Mouse (Mus musculus) adrenal gland, adult 8-10 months (tissue): ENCODE data around the gene Mmp15. TPM values are rescaled to one million over a fixed set of nuclear protein-coding genes. Genes with fewer than 3 reads are reported as not detected.

Experiments
- DNase-seq: peaks from one replicate; pipeline ENCODE4 v3.0.0; 2022
- total RNA-seq, 4 experiments: library from RNA; stranded (reverse); gene quantifications; 2 replicates each; pipeline ENCODE4 v1.2.4; 2022

The Mmp15 gene
- total RNA-seq, result 1 to 10 TPM; 3.8 to 7.0 (median 4.5) TPM

- DNase-seq, result peak; percentile 49
These were observed at the start of gene Mmp15 for GRCm38 (mm10) chr8:95352151-95352870. Gene Mmp15 (plus strand): TSS chr8:95352268.

- DNase-seq, result no peak
These were observed 49.7 kb upstream of the Mmp15 start for GRCm38 (mm10) chr8:95302410-95302809.

DNA sequence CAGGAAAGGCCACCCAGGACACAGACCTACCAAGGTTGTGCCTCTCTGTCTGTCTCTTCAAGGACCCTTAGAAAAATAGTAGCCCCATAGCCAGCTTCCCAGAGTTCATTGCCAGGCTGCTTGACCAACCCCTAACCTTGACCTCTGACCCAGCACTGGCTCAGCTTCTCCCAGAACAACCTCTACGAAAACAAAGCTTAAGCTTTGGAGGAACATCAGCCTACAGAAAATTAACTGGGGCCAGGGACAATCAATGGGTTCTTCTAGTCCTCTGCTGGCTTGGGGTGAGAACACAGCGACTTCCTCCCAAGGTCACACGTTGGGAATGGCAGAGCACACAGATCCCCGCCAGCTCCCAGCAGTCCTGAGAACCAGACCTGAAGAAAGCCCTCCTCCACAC lies 46.5 kb upstream of the Mmp15 start:
- DNase-seq, result no peak

GRCm38 (mm10) chr8:95306431-95306830 lies 45.6 kb upstream of the Mmp15 start, which contains the start of gene Cngb1:
Gene Cngb1 (minus strand): TSS chr8:95306585.
- no peak for DNase-seq

DNA sequence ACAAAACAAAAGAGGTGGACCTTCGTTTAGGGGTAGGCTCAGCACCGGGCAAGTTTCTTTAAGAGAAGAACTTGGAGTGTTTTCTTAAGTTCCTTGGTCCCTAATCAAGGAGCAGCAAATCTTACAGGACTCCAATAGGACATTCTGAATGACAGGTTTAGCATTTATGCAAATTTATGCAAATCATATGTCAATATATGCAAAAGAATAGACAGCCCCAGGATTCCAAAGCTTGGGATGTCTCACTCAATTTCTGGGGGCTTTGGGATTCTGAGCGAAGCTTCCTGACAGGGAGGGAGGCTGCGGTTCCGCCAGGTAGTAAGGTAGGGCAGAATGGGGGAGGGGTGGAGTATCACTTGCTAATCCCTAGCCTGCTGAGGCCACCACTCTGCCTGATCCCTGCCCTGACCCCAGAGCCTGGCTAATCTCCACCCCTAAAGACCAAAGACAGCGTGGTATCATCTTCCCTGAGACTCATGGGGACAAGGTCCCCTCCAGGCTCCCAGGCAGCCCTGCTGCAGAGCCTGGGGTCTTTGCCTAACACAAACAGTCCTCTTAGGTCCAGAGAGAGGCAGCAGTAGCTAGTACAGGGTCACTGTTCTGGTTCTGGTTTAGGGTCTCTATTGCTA lies 41.6 kb upstream of the Mmp15 start, which contains the start of gene Tepp:
Gene Tepp, plus strand, starts transcription at position 225 of the 629 bp plus-strand sequence.
- no peak for DNase-seq

DNA sequence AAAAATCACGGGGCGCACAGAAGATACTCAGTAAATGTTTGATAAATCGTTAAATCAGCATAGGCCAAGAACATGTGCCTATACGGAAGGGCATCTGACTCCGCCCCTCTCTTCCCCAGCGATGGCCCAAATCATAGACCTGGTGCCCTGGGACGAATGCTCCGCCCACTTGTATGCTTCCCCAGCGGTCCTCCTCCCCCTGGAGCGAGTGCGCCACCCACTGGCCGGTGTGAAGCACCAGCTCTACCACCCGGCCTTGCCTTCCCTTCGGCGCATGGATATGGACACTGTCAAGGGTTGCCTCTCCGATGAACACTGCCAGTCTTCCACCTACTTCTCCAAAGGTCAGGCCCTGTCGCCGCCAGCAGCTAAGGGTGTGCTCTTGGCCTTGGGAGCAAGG lies 39.2 kb upstream of the Mmp15 start:
- DNase-seq, result peak; percentile 46

GRCm38 (mm10) chr8:95313857-95314256 lies 38.2 kb upstream of the Mmp15 start:
- no peak for DNase-seq

- DNase-seq, result peak; percentile 43
These were observed 37.4 kb upstream of the Mmp15 start for GRCm38 (mm10) chr8:95314707-95315106.

- no peak for DNase-seq
These were observed 36.7 kb upstream of the Mmp15 start for GRCm38 (mm10) chr8:95315350-95315749.

DNA sequence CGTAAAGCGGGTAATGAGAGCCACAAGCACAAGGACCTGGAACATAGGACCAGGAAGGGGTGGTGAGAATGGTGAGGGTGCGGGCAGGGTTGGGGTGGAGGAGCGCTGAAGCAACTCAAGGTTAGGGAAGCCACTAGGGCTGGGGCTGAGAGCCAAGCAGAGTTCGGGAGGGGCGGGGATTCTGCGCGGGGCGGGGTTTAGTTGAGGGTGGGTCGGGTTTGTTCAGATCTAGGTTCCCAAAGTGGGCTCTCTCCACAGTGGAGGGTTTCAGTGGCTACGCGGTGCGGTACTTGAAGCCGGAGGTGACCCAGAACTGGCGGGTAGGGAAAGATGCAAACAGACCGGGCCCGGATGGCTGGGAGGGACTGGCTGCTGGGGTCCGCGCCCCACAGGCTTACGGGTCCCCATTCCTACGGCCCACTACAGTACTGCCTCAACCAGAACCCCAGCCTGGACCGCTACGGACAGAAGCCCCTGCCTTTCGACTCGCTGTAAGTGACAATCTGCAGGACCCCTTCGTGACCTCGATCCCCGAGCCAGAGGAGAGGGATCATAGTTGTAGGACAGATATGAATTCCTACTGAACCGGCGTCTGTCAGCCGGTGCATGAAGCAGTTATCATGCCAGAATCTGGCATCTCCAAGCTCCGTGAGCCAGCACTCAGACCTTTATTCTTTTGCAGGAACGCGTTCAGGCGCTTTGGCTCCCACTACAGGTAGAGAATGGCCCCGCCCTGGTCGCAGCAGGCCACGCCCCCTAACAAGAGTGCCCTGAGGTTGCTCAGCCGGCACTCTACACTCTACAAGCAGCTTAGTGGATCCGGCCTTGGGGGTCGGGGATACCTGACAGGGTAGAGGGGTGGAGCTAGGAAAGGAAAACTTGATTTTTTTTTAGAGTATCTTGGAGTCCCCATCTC lies 31.6 kb upstream of the Mmp15 start:
- DNase-seq, result peak; percentile 42

- no peak for DNase-seq
These were observed 28.9 kb upstream of the Mmp15 start for GRCm38 (mm10) chr8:95323201-95323600.

GRCm38 (mm10) chr8:95324646-95325045 lies 27.4 kb upstream of the Mmp15 start:
- no peak for DNase-seq

- DNase-seq, result no peak
These were observed 25.2 kb upstream of the Mmp15 start for GRCm38 (mm10) chr8:95326822-95327221.

DNA sequence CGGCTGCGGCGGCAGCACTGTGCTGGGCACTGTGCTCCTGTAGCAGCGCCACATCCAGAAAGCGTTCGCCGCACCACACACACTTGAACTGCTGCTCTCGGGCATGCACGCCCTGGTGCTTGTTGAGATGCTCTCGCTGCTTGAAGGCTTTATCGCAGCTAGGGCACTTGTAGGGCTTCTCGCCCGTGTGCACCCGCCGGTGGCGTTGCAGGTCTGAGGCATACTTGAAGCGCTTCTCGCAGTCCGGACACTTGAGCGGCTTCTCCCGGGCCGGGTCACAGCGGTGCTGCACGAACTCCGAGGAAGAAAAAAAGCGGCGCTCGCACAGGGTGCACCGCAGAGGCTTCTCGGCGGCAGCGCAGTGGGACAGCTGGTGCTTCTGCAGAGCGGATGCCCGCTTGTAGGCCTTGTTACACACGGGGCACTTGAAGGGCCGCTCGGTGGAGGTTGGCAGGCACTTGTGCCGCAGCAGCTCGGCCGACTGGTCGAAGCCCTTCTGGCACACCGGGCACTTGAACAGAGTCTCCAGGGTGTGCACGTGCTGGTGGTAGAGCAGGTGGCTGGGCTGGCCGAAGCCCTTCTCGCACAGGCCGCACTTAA lies 24.1 kb upstream of the Mmp15 start:
- no peak for DNase-seq

DNA sequence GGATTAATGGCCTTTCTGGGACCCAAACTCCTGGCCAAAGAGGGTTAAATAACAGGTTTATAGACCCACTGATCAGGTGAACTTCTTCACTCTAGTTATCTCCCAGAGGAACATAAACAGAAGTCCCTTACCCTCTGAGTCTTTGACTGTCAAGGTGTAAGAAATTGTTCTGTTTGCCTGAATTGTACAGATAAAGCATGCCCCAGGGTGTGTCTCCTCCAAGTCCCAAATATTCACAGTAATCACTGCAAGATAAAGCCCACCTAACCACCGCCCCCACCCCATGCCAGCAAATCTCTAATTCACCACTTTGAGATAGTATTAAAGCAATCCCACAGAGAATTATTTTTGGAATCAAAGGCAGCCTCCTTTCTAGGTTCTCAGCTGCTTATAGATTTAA lies 21.7 kb upstream of the Mmp15 start:
- DNase-seq, result no peak

- DNase-seq, result no peak
These were observed 20.8 kb upstream of the Mmp15 start for GRCm38 (mm10) chr8:95331156-95331719.

DNA sequence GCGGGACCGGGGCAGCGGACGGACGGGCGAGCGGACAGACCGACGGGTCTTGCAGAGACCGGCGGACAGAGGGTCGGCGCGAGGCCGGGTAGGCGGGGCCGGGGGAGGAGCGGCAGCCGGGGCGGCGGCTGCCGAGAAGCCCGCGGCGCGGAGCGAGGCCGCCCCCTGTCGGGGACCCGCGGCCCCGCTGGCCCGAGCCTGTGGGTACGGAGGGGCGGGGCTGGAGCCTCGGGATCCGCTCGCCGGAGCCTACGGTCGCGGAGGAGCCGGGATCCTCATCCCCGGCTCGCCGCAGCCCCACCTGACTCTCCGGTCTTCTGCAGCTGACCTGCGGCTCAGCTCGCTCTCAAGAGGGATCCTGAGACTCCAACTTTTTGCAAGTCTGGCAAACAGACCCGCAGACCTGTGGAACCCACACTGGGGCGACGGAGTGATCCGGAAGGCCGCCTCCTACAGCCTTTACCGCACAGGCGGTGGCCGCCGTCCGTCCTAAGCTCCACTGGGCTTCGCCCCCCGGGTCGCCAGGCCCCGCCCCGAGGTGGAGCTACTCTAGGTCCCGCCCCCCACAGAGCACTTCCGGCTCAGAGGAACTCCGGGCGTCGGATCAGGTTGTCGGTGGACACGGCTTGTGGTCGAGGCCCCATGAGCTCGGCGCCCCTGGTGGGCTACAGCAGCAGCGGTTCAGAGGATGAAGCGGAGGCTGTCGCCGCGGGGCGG lies 20.2 kb upstream of the Mmp15 start, which contains the start of the genes Zfp319 and Usb1:
Gene Zfp319, minus strand, starts transcription at position 231 of the 717 bp plus-strand sequence.
Gene Usb1, plus strand, starts transcription at position 565 of the 717 bp plus-strand sequence.
- DNase-seq, result peak; percentile 92

DNA sequence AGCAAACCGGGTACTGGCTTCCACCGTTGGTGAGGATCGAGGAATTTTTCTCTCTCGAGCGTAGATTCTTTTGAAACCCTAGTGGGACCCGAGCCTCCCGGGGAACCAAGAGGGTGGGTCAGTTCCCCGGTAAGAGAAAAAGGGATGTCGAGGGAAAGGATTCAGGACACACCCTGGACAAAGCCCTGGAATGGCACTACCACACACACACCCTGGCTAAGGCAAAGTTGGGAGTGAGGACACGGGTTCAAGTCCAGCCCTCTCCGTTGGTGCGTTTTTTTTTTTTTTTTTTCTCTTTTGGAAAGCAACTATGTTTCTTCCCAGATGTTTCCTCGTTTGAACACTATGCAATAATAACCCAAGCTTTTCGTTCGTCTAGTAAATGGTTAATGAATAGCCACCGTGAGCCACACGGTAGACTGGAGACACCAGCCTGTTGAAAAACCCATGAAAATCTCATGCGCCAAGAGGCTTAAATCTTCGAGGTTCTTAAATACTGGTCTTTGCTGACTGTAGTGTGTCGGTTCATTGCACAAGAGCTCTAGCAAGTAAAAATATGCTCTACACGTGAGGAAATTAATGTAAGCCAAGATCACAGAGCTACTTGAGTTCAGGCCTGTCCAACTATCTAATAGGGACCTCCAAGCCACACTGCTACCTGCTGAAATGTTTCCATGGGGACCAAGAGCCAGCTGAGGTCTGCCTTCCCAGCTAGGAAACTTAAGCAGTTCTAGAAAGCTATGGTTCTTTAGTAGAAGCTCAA lies 19.4 kb upstream of the Mmp15 start:
- DNase-seq, result no peak

- DNase-seq, result no peak
These were observed 16.4 kb upstream of the Mmp15 start for GRCm38 (mm10) chr8:95335706-95336105.

- no peak for DNase-seq
These were observed 15.7 kb upstream of the Mmp15 start for GRCm38 (mm10) chr8:95336363-95336762.
